Mouse (Mus musculus): ENCODE results near the gene Glod5.

DNA sequence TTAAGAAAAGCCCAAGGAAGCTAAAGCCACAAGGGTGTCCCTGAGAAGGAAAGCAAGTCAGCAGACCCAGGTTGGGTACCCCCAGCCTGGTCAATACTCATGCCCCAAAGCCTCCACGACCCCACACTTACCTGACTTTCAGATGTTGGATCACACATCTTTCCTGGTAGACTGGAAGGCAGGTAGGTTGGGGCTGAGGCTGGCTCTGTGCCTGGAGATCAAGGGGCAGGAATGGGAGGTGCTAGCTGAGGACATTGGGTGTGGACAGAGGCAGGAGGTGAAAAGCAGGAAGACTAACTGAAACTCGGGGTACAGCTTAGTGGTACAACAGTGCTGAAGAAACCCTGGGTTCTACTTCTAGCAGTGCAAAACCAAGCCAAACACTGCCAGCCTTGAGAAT is at the start of gene Glod5:
- no peak for TF ChIP-seq CTCF (IDR thresholded peaks at IDR 0.05; ENCODE audit: low read depth, low read length)
- TF ChIP-seq POLR2A (IDR thresholded peaks at IDR 0.05; ENCODE audit: borderline replicate concordance, low read depth, low read length): no peak
